Mouse (Mus musculus) c-Kit-positive CD71-negative TER-119-negative erythroid progenitor cells, embryonic 14.5 days (primary cell): Measurements from ENCODE around the gene Ppig.

Experiments
- DNase-seq: peaks from one replicate; pipeline ENCODE4 v3.0.0-alpha.2; 2013; ENCODE audit warnings: low read depth

The Ppig gene

DNA sequence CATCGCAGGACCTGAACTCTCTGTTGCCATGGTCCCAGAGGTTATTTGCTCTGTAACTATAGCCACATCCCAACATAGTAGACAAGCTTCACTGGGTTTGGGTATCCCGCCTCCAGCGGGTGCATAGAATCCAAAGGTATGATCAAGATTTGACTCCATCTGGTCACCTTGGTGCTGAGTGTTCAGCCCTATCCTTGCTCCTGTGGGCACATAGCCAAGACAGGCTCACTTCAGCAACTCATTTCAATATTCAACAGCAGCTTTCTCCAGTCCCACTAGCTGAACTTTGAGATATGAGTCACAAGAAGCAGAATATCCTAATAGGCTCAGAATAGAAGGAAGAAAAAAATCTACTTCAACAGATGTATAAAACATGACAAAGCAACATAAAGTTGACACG, 41.0 kb downstream of the Ppig start:
- DNase-seq, result no peak

DNA sequence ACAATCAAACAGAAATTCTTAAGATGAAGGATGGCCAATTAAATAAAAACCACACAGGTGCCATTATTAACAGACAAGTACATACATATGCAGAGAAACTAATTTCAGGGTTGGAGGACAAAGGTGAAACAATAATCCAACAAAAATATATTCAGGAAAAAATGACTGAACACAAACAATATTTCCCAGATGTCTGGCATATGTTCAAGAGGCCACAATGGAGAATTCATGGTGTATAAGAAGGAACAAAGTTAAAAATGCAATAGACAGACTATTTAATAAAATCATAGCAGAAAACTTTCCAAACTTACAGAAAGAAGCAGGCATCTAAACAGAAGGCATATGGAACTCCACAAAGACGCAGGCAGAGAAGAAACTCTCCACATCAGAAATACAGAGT, 42.4 kb downstream of the Ppig start:
- DNase-seq, result no peak

DNA sequence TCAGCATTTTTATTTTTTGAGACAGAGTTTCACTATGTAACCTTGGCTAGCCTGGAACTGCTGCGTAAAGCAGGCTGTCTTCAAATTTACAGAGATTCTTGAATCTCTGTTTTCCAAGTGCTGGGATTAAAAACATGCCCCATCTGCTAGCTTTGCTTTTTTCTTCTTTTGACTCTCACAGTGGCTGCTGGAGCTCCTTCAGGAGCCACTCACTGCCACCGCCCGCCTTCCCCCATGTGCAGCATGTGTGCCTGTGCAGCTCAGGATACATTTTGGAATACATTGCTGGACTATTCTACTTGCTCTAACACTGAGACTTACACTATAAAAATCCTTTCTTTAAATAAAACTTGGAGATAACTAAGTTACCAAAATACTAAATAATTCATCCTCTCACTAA, 51.0 kb downstream of the Ppig start:
- DNase-seq, result no peak

DNA sequence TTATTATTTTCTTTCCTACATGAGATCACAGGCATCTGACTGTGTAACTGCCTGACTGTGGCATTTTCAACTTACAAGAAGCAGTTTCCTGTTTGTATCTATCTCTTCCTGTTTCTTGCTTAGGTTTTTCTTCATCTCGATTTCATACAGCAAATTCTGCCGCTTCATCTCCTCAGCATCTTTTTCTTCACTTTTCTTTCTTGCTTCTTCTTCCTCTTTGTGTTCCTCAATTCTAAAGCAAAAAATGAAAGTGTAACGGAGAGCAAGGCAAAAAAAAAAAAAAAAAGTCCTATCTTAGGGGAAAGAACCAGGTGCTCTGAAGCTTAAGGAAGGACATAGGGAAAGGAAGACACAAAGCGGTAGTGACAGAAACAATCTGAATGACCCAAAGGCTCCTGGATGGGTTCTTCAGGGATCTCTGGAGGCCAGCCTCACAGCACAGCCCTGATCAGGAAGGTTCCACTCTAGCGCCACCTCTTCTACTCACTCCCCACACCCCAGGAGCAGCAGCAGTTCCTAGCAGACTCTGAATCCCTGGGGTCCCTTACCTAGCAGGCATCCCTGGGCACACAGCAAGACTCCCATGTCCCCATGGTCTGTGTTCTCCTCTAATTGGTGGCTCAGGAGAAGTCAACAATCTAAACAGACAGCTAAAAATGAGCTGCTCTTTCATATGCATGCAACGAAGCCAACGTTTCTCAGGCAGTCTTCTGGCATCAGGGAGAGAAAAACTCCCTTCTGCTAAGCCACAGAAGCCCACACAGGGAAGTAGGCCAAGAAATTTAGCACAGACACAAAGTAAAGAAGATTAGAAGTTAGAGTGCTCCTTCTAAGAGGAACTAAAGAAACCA, 55.9 kb downstream of the Ppig start:
- no peak for DNase-seq

DNA sequence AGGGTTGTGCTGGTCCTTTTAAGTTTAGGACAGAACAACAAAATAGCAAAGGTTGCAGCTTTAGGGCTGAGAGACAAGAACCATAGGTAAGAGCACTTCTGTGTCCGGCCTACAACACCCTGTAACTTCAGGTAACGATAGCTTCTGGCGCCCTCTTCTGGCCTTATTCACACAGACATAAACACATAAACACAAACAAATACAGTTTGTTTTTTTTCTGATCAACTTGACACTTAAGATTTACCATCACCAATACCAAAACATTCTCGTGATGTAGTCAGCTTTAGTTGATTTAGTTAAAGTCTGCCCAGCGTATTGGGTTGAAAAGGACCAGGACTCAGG, 56.5 kb downstream of the Ppig start:
- no peak for DNase-seq

- DNase-seq, result no peak
These were observed 66.6 kb downstream of the Ppig start for GRCm38 (mm10) chr2:69788974-69789373.

GRCm38 (mm10) chr2:69789429-69790069, 67.2 kb downstream of the Ppig start, which contains the start of the genes Ccdc173 and Phospho2:
Ccdc173 (minus strand) TSS chr2:69789575.
Phospho2 (plus strand) TSS chr2:69789623.
- DNase-seq, result peak; percentile 97

- DNase-seq, result peak; percentile 91
These were observed 67.9 kb downstream of the Ppig start for GRCm38 (mm10) chr2:69790285-69790684.

DNA sequence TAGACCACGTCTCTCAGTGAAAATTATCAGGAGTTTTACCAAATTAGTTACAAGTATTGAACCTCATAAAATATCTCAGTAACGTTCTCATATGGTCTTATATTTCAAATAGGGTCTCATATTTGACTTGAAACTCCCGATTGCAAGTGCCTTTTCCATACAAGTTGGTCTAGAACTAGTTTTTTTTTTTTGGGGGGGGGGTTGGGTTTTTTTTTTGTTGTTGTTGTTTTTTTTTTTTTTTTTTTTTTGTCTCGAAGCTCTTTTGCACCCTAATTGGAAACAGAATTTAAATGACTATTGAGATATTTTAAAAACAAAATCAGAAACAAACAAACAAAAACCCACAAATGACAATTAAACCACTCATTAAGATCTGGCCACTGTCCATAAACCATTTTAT, 68.4 kb downstream of the Ppig start:
- DNase-seq, result no peak

GRCm38 (mm10) chr2:69802911-69803312, 80.6 kb downstream of the Ppig start:
- no peak for DNase-seq
